Mouse (Mus musculus) liver, postnatal 0 days (tissue): ENCODE measurements around the gene Mthfd1. TPM values are rescaled to one million over a fixed set of nuclear protein-coding genes. Genes with fewer than 3 reads are reported as not detected.

Experiments used
- ATAC-seq: fragments of 200-750 bp; cut with Nextera tagmentation; 2 replicates; pipeline ENCODE4 v1.8.0; 2017; ENCODE audit warnings: mild to moderate bottlenecking, moderate library complexity
- DNase-seq: peaks from one replicate; pipeline ENCODE4 v3.0.0-alpha.2; 2016
- H3K27ac ChIP-seq: fragments of 300-500 bp; sonication (generic); 2 replicates; pipeline ENCODE4 v1.5.1; 2014; ENCODE audit warnings: antibody characterized with exemption, moderate library complexity, mild to moderate bottlenecking, low read depth
- H3K27me3 ChIP-seq: fragments of 300-500 bp; sonication (generic); 2 replicates; pipeline ENCODE4 v1.6.1; 2014; ENCODE audit warnings: low read length, control low read depth, mixed read lengths; ENCODE audit not compliant: insufficient read depth
- H3K36me3 ChIP-seq: fragments of 300-500 bp; sonication (generic); replicated peaks from 2 replicates; pipeline ENCODE4 v1.6.1; 2014; ENCODE audit warnings: mild to moderate bottlenecking, control low read depth, low read length, moderate library complexity, mixed read lengths; ENCODE audit not compliant: insufficient read depth
- H3K4me1 ChIP-seq: fragments of 300-500 bp; sonication (generic); 2 replicates; pipeline ENCODE4 v1.6.1; 2014; ENCODE audit warnings: antibody characterized with exemption, mild to moderate bottlenecking, control low read depth; ENCODE audit not compliant: insufficient read depth
- H3K4me2 ChIP-seq: fragments of 300-500 bp; sonication (generic); 2 replicates; pipeline ENCODE4 v1.6.1; 2014; ENCODE audit warnings: low read depth, mild to moderate bottlenecking, low read length, moderate library complexity, mixed read lengths
- H3K4me3 ChIP-seq: fragments of 300-500 bp; sonication (generic); 2 replicates; pipeline ENCODE4 v1.5.1; 2014; ENCODE audit warnings: low read depth, low read length
- H3K9ac ChIP-seq: fragments of 300-500 bp; sonication (generic); replicated peaks from 2 replicates; pipeline ENCODE4 v1.6.1; 2014; ENCODE audit warnings: mild to moderate bottlenecking, moderate library complexity
- H3K9me3 ChIP-seq: fragments of 300-500 bp; sonication (generic); 2 replicates; pipeline ENCODE4 v1.6.1; 2016; ENCODE audit warnings: mild to moderate bottlenecking, control low read depth, low read length, mixed read lengths
- CTCF ChIP-seq: sonication (generic); IDR thresholded peaks from 2 replicates; pipeline ENCODE4 v1.5.1; 2016; ENCODE audit warnings: antibody characterized with exemption, low read depth
- EP300 ChIP-seq: IDR thresholded peaks from 2 replicates; pipeline ENCODE4 v1.6.1; 2016; ENCODE audit warnings: antibody characterized with exemption, low read depth, mild to moderate bottlenecking
- WGBS: fragments of 180-500 bp; shearing (Covaris S2); extraction: QIAGEN DNeasy Blood & Tissue Kit; methylation state at CpG from one replicate; pipeline ENCODE4 v1.1.7; 2014; ENCODE audit not compliant: insufficient replicate concordance; 5-methylcytosine and 5-hydroxymethylcytosine counted together
- polyA plus RNA-seq: library from polyadenylated mRNA; unstranded; fragments of >200 nt; fragmentation: Nextera tagmentation; extraction: Ambion mirVana; gene quantifications from 2 replicates; pipeline ENCODE4 v1.2.1, GENCODE M21; 2015

The Mthfd1 gene
- polyA plus RNA-seq, 1 experiment from 2014 or later: 63.0 TPM

DNA sequence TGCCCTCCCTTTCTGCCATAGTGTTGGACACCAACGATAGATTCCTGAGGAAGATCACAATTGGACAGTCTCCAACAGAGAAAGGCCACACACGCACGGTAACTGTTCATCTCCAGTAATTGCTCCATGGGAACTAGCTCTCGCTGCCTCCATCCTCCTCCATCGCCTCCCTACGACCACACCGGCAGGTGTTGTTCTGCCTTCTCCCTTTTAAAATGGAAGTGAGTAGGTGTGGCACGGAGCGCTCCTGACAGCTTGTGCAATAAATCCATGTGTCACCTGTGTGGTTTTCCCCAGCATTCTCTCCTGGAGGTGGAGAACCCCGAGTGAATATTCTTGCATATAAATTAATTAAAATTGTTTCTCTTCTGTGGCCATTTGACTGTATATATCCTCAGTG lies 45.3 kb downstream of the Mthfd1 start:
- H3K36me3 ChIP-seq: peaks cover 68% of the 10 kb centered on the region
- no peak for ATAC-seq
- H3K27me3 ChIP-seq: no peaks in the 10 kb centered on the region
- H3K9ac ChIP-seq: no peak overlapping the region
- no peak overlapping the region for H3K4me2 ChIP-seq
- WGBS: 83% methylated on average over 10 of the region's 10 CpGs
- no peak overlapping the region for H3K27ac ChIP-seq
- H3K4me1 ChIP-seq: no peaks in the 10 kb centered on the region
- no peaks in the 10 kb centered on the region for H3K9me3 ChIP-seq
- no peak overlapping the region for H3K4me3 ChIP-seq
- no peak for TF ChIP-seq EP300
- no peak for TF ChIP-seq CTCF
- no peak for DNase-seq

DNA sequence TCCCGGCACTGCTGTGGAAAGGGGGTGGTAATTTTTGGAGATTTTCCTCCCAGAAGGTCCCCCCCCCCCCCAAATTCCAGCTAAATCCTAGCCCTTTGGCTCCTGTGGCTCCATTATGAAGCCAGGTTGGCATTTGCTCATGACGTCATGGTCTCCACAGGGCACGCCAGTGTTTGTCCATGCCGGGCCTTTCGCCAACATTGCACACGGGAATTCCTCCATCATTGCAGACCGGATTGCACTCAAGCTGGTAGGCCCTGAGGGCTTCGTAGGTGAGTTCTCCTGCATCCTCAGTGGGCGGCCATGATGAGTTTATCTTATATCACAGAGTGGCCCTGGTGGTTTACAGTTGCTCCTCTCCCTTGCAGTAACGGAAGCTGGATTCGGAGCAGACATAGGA lies 48.4 kb downstream of the Mthfd1 start:
- WGBS: 87% methylated on average over 11 of the region's 11 CpGs
- Histone ChIP-seq H3K9me3 (no peaks in the 10 kb centered on the region), H3K27ac (no peak overlapping the region), H3K4me3 (no peak overlapping the region), H3K4me1 (no peaks in the 10 kb centered on the region; the same call in 1 of the 2 replicates), H3K4me2 (no peak overlapping the region), H3K27me3 (no peaks in the 10 kb centered on the region), H3K9ac (no peak overlapping the region), H3K36me3 (peaks cover 67% of the 10 kb centered on the region)
- no peak for TF ChIP-seq EP300
- no peak for TF ChIP-seq CTCF
- ATAC-seq: no peak
- no peak for DNase-seq

DNA sequence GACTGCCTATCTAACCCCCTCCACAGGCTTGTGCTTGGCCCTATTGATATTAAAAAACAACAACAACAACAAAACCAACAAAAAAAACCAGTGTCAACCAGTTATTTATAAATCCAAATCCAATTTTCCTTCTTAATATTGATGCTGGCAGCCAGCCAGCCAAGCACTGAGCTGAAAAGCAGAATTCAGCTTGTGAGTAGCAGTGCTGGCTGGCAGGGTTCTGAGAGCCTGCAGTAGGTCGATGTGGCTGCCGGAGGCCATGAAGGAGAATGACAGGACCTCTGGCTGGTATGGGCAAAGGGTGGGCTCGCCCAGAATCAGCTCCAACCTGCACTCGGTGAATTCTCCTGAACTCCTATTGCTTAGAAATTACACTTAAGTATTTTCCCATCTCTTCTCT lies 49.1 kb downstream of the Mthfd1 start:
- ATAC-seq (no peak), DNase-seq (no peak)
- no peaks in the 10 kb centered on the region for H3K27me3 ChIP-seq
- 82% methylated on average over 4 of the region's 4 CpGs for WGBS
- H3K27ac ChIP-seq: no peak overlapping the region
- peaks cover 63% of the 10 kb centered on the region for H3K36me3 ChIP-seq
- H3K4me2 ChIP-seq: no peak overlapping the region
- no peaks in the 10 kb centered on the region; the same call in 1 of the 2 replicates for H3K4me1 ChIP-seq
- no peak overlapping the region for H3K9ac ChIP-seq
- no peaks in the 10 kb centered on the region for H3K9me3 ChIP-seq
- TF ChIP-seq EP300: no peak
- no peak for TF ChIP-seq CTCF
- H3K4me3 ChIP-seq: no peak overlapping the region

DNA sequence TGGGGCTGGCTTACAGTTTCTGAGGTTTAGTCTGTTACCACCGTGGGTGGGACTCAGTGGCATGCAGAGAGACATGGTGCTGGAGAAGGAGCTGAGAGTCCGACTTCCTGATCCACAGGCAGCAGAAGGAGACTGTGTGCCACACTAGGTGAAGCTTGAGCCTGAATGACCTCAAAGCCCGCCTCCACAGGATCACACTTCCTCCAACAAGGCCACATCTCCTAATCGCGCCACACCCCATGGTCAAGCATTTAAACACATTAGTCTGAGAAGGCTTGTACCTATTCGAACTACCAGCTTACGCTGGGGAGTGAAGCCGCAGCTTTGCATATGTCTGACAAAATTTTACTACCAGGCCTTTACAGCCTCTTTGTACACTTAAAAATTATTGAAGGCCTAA lies 50.0 kb downstream of the Mthfd1 start:
- Histone ChIP-seq H3K27ac (no peak overlapping the region), H3K9me3 (no peaks in the 10 kb centered on the region), H3K4me1 (no peaks in the 10 kb centered on the region; the same call in 1 of the 2 replicates), H3K9ac (no peak overlapping the region), H3K4me3 (no peak overlapping the region), H3K4me2 (no peak overlapping the region), H3K27me3 (no peaks in the 10 kb centered on the region), H3K36me3 (peaks cover 60% of the 10 kb centered on the region)
- no peak for TF ChIP-seq EP300
- TF ChIP-seq CTCF: no peak
- WGBS: 86% methylated on average over 8 of the region's 8 CpGs
- DNase-seq: no peak
- no peak for ATAC-seq

DNA sequence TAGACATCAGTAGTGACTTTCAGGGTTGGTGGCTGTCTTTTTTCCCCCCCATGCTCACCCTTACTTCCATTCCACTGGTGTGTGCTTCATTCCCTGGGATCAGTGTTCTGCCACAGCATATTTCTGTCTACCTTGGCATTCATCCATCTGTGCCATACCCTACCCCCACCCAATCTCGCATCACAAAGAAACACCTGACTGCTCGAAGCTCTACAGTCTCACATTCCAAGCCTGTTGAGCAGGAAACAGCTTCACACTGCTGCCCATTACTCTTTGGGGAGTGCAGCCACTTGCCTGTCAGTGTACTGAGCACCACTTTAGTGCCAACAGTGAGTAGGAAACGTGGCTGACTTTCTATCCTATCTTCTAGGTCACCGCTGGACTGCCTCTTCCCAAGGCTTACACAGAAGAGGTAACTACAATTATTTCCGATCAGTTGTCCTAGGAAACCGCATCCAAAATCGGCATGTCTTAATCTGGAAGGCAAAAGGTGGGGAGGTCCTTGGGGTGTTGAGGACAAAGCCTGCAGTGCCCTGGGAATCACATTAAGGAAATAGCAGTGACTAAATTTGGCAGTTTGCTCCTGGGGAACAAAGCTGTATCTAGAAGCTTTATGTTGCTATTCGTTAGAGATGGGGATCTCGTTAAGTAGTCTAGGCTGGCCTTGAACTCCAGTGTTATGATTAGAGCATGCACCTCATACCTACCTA lies 51.9 kb downstream of the Mthfd1 start:
- no peak overlapping the region for H3K9ac ChIP-seq
- WGBS: 81% methylated on average over 9 of the region's 9 CpGs
- H3K27me3 ChIP-seq: no peaks in the 10 kb centered on the region
- no peak overlapping the region for H3K27ac ChIP-seq
- H3K4me3 ChIP-seq: no peak overlapping the region
- no peak for TF ChIP-seq CTCF
- no peak for TF ChIP-seq EP300
- H3K4me1 ChIP-seq: peaks cover 11% of the 10 kb centered on the region
- ATAC-seq: no peak
- no peak overlapping the region for H3K4me2 ChIP-seq
- DNase-seq: no peak
- peaks cover 55% of the 10 kb centered on the region for H3K36me3 ChIP-seq
- H3K9me3 ChIP-seq: no peaks in the 10 kb centered on the region

DNA sequence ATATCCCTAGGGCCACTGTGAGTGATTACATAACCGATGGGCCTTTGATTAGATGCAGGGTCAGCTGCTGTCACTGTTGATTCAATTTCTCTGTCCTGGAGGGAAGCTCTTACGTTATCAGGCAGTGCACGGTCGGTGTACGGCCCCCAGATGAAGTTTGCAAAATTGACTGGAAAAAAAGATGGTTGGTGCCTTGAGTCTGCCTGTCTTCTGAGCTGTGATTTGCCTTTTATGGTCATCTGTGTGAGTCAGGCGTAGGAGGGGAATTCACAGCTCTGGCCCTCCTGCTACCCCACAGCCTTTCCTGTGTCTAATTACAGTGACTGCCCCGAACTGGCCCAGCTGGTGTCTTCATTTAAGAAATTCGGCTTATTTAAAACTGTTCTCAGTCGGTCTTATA lies 52.9 kb downstream of the Mthfd1 start:
- no peak overlapping the region for H3K27ac ChIP-seq
- no peak overlapping the region for H3K9ac ChIP-seq
- no peaks in the 10 kb centered on the region for H3K9me3 ChIP-seq
- no peak overlapping the region for H3K4me3 ChIP-seq
- H3K4me1 ChIP-seq: peaks cover 11% of the 10 kb centered on the region
- TF ChIP-seq EP300 (no peak), CTCF (no peak)
- DNase-seq (no peak), ATAC-seq (no peak)
- H3K4me2 ChIP-seq: no peak overlapping the region
- no peaks in the 10 kb centered on the region for H3K27me3 ChIP-seq
- peaks cover 52% of the 10 kb centered on the region for H3K36me3 ChIP-seq
- WGBS: 64% methylated on average over 9 of the region's 9 CpGs

DNA sequence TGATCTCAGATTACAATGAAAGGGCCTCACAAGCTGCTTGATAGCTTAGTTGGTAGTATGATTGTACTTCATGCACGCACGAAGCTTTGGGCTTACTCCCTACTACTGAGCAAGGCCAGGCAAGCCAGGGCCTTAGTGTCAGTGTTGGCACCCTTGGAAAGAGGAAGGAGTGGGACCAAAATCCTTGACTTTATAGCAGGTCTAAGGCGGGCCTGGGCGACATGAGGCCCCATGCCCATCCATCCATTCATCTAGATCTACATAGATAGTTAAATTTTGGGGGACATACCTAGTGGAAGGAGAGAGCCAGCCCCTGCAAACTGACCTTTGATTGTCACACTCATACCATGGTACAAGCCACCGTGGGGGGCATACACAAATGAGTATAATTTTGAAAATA lies 53.3 kb downstream of the Mthfd1 start:
- H3K27ac ChIP-seq: no peak overlapping the region
- no peak for ATAC-seq
- H3K36me3 ChIP-seq: peaks cover 52% of the 10 kb centered on the region
- H3K9me3 ChIP-seq: no peaks in the 10 kb centered on the region
- no peak for DNase-seq
- 86% methylated on average over 5 of the region's 5 CpGs for WGBS
- H3K4me2 ChIP-seq: no peak overlapping the region
- H3K27me3 ChIP-seq: no peaks in the 10 kb centered on the region
- no peak for TF ChIP-seq CTCF
- no peak for TF ChIP-seq EP300
- H3K4me1 ChIP-seq: peaks cover 11% of the 10 kb centered on the region
- no peak overlapping the region for H3K9ac ChIP-seq
- H3K4me3 ChIP-seq: no peak overlapping the region
